Mouse (Mus musculus) cerebellum, adult 18-20 months (tissue): ENCODE measurements around the gene Gpr39.

Source experiments
- DNase-seq, 2 experiments: peaks; one replicate each; pipeline ENCODE4 v3.0.0; 2021

The Gpr39 gene

DNA sequence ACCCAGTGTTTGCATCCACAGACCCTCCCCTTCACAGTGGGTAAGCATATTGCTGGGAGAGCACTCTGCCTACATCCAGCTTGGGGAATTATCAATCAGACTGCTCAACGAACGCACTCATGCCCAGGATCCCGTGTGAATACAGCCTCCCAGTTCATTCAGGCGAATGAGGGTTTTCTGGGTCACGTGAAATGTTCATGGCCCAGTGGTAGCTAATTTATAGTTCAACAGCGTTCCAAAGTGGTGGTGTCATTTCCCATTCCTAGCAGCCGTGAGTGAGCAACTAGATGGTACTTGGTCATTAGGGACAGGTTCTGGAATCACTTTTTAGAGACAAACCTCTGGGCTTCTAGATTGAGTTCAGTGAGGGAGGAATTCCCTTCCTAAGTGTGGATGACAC, 144.3 kb downstream of the Gpr39 start:
- DNase-seq, result no peak

- no peak for DNase-seq
Measured at GRCm38 (mm10) chr1:125823611-125824010, 146.8 kb downstream of the Gpr39 start.

- DNase-seq, result no peak
Measured at GRCm38 (mm10) chr1:125837507-125837906, 160.7 kb downstream of the Gpr39 start.

GRCm38 (mm10) chr1:125839746-125840392, 163.1 kb downstream of the Gpr39 start:
- DNase-seq, result peak; percentile 63 to 64

GRCm38 (mm10) chr1:125854646-125855045, 177.9 kb downstream of the Gpr39 start:
- DNase-seq, result no peak

- DNase-seq, result no peak
Measured at GRCm38 (mm10) chr1:125858631-125859030, 181.8 kb downstream of the Gpr39 start.

- no peak for DNase-seq
Measured at GRCm38 (mm10) chr1:125870056-125870455, 193.3 kb downstream of the Gpr39 start.

DNA sequence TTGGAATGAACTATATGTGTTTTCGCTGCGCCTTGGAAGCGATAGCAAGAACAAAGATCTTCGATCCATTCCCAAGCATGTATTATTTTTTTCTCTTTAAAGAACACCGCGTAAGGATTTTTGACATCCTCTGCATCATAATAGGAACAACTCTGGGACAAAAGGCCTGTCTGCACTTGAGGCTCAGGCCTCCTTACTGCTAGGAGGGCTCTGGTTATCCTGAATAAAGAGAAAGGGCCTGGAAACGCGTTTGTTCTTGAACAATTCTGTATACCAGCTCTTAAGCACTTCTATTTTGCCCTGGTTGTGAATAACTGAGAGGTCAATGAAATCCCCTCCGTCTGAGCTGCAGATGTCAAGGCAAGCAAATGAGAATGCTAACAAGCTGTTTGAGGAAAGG, 216.4 kb downstream of the Gpr39 start:
- DNase-seq, result no peak

- peak in 1 of 2 experiments; percentile 2 for DNase-seq
Measured at GRCm38 (mm10) chr1:125910211-125910870, 233.5 kb downstream of the Gpr39 start.

GRCm38 (mm10) chr1:125910871-125911265, 234.1 kb downstream of the Gpr39 start:
- no peak for DNase-seq

- DNase-seq, result peak in 1 of 2 experiments; percentile 3
Measured at GRCm38 (mm10) chr1:125911337-125911900, 234.6 kb downstream of the Gpr39 start.

GRCm38 (mm10) chr1:125911901-125912445, 235.2 kb downstream of the Gpr39 start:
- DNase-seq, result peak; percentile 3 to 5

- no peak for DNase-seq
Measured at GRCm38 (mm10) chr1:125912601-125913600, 236.1 kb downstream of the Gpr39 start, which contains the start of gene Lypd1. Gene Lypd1, minus strand, starts transcription at chr1:125913101.

DNA sequence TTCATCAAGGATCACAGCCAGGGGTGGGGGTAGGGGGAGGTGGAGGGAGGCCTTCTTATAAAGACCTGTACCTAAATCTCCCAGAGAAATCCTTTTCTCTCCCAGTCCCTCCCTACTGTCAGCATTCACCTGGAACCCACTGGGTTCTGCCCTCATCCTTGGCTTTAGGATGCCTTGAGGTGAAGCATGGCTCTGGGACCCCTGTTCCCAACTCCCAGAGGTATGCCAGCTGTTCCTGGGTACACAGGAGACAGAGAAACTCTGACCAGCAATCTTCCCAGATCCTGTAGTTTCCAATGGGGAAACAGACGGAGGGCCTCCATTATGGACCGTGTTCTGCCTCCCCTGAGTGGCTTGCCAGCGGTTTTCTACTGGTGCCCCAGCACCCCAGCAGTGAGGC, 243.9 kb downstream of the Gpr39 start:
- DNase-seq, result no peak

DNA sequence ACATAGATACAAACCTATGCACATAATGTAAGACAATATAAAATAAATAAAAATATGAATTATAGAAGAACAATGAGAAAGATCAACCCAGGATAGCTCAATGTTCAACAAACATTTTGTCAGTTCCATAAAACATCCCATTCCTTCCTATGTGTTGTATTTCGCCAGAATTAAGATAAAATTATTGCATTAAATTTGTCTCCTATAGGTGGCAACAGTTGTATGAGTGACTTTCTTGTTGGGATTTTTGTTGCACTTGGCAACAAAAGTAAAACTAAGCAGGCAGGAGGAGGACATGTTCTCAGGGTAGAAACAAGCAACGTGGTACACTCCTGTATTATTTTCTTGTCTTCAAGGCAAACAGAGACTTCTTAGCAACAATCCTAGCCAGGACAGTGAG, 246.3 kb downstream of the Gpr39 start:
- no peak for DNase-seq
